Mouse (Mus musculus): ENCODE results near the gene Trpm4.
A peak's percentile ranks its signal among the peaks of the same experiment; 100 is the strongest.
"Not testable (repeated sequence)": the region's sequence is repeated elsewhere in the genome, so short reads cannot be mapped to it uniquely, and the experiment has no call there.

The Trpm4 gene

GRCm38 (mm10) chr7:45333431-45333982 lies at the start of gene Trpm4:
Trpm4 (minus strand) TSS chr7:45333780.
- peak; percentile 69 to 89 for DNase-seq

- no peak for DNase-seq
Observed at GRCm38 (mm10) chr7:45376057-45376456, 42.5 kb upstream of the Trpm4 start.

GRCm38 (mm10) chr7:45374620-45375019 lies 41.0 kb upstream of the Trpm4 start:
- no peak for DNase-seq

- no peak for DNase-seq
Observed at GRCm38 (mm10) chr7:45372371-45372770, 38.8 kb upstream of the Trpm4 start.

- peak; percentile 84 to 90 for DNase-seq
Observed at GRCm38 (mm10) chr7:45370475-45371311, 37.1 kb upstream of the Trpm4 start, which contains the start of gene Lin7b. Lin7b (minus strand) TSS chr7:45370583.

GRCm38 (mm10) chr7:45369836-45370474 lies 36.4 kb upstream of the Trpm4 start:
- DNase-seq = no peak

GRCm38 (mm10) chr7:45369022-45369745 lies 35.6 kb upstream of the Trpm4 start:
- DNase-seq = no peak

GRCm38 (mm10) chr7:45368178-45368577 lies 34.6 kb upstream of the Trpm4 start:
- no peak for DNase-seq

GRCm38 (mm10) chr7:45367020-45367880 lies 33.7 kb upstream of the Trpm4 start:
- DNase-seq = peak; percentile 96 to 98

- no peak for DNase-seq
Observed at GRCm38 (mm10) chr7:45366652-45367019, 33.1 kb upstream of the Trpm4 start, which contains the start of gene Ppfia3. Ppfia3 (minus strand) TSS chr7:45367019.

GRCm38 (mm10) chr7:45365742-45366651 lies 32.4 kb upstream of the Trpm4 start:
- DNase-seq = no peak

GRCm38 (mm10) chr7:45363983-45364382 lies 30.4 kb upstream of the Trpm4 start:
- no peak for DNase-seq

- DNase-seq = peak in 1 of 2 experiments; percentile 53
Observed at GRCm38 (mm10) chr7:45362801-45363200, 29.2 kb upstream of the Trpm4 start.

- DNase-seq = peak; percentile 81 to 83
Observed at GRCm38 (mm10) chr7:45361243-45361804, 27.7 kb upstream of the Trpm4 start.

GRCm38 (mm10) chr7:45360404-45361125 lies 27.0 kb upstream of the Trpm4 start:
- no peak for DNase-seq

- DNase-seq = not testable (repeated sequence)
Observed at GRCm38 (mm10) chr7:45359081-45359480, 25.5 kb upstream of the Trpm4 start.

GRCm38 (mm10) chr7:45356087-45356486 lies 22.5 kb upstream of the Trpm4 start:
- DNase-seq = no peak

- no peak for DNase-seq
Observed at GRCm38 (mm10) chr7:45355318-45356020, 21.9 kb upstream of the Trpm4 start.

- no peak for DNase-seq
Observed at GRCm38 (mm10) chr7:45353041-45353440, 19.5 kb upstream of the Trpm4 start.

All from spleen, adult 18-20 months (tissue).